22 mouse cellular contexts compared by ENCODE assay signal in the genomic region with DNA sequence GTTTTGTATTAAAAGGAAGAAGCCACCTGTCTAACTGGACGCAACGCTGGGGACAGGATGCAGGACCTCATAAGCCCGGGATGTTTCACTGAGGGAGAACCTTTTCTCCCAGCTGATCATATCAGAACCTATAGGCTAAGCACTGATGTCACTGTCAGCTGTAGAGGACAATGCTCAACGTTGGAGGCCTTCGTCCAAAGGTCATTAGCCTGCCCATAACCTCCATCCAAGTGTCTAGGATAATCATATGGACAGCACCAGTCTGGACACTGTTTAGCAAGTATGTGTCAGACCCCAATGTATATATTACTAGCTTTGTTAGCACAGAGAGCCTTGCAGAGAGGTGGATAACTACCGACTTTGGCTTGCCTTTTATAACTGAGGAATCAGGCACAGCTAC. TPM values are rescaled to one million over a fixed set of nuclear protein-coding genes. Genes with fewer than 3 reads are reported as not detected.
DNase-seq lines count a peak whose midpoint lies in the region; ATAC-seq and TF ChIP-seq lines count a peak whose summit lies in the region.
"Had no signal": no experiment of that assay in that cellular context is flagged by ENCODE, and none has a peak within 500 bp of the region (broad histone marks: within the 10 kb centered on the region; RNA-seq: fewer than 3 reads in every experiment).

No protein-coding gene starts in this region.

- H3K4me2 ChIP-seq in heart, embryonic 15.5 days: no peak overlapping the region
- H3K4me2 ChIP-seq: hindbrain, embryonic 14.5 days; limb, embryonic 13.5 days; liver, embryonic 11.5 days; lung, embryonic 15.5 days; neural tube, embryonic 15.5 days; stomach, embryonic 15.5 days had no signal

- no peak for ATAC-seq in heart, embryonic 15.5 days (replicated peaks; ENCODE audit: insufficient number of reproducible peaks, insufficient read depth, low FRiP score, low read depth)
- 0 out of 2 replicates have a peak, but pooled peaks have one; percentile 14 for ATAC-seq in neutrophil, adult 5-6 weeks (ENCODE audit: extremely low read depth, insufficient number of reproducible peaks, low FRiP score, poor library complexity, severe bottlenecking)
- ATAC-seq: forebrain, embryonic 16.5 days had no signal

- 78% methylated on average over 6 of the region's 6 CpGs for WGBS in heart, embryonic 15.5 days

- no peak overlapping the region for H3K9ac ChIP-seq in heart, embryonic 15.5 days
- H3K9ac ChIP-seq: hindbrain, embryonic 14.5 days; limb, embryonic 13.5 days; lung, embryonic 15.5 days; neural tube, embryonic 15.5 days; stomach, embryonic 15.5 days had no signal

- peak; percentile 72 for DNase-seq in heart, adult 11 months
- DNase-seq in heart, postnatal 10 days: no peak
- DNase-seq in heart, adult 8-10 months (ENCODE audit: low spot score): no peak
- DNase-seq in layer of hippocampus, adult 2 months (ENCODE audit: low spot score in 2 of 2): no peak
- DNase-seq in layer of hippocampus, adult 8-10 months (ENCODE audit: low spot score in 2 of 2): no peak
- DNase-seq: cerebellum, adult 18-20 months; cerebellum, postnatal 10 days; kidney, adult 8-10 months; kidney, postnatal 10 days; midbrain, embryonic 14.5 days; right cerebral cortex, postnatal 25 days had no signal

- intact Hi-C loops in heart, postnatal 10 days (cut with DNase I): no loop called here

- H3K27ac ChIP-seq in heart, embryonic 15.5 days: peak overlapping the region; percentile 8; the same call in 1 of the 2 replicates
- peak overlapping the region; percentile 88 for H3K27ac ChIP-seq in layer of hippocampus, adult 2 months
- H3K27ac ChIP-seq: hindbrain, embryonic 14.5 days; limb, embryonic 13.5 days; lung, embryonic 15.5 days; neural tube, embryonic 15.5 days; stomach, embryonic 15.5 days had no signal

- no peaks in the 10 kb centered on the region for H3K27me3 ChIP-seq in heart, embryonic 15.5 days
- H3K27me3 ChIP-seq: CH12.LX; limb, embryonic 13.5 days; lung, embryonic 15.5 days; neural tube, embryonic 15.5 days; stomach, embryonic 15.5 days had no signal

- TF ChIP-seq CTCF in layer of hippocampus, adult 2 months (conservative IDR thresholded peaks at IDR 0.05): no peak

- no peak overlapping the region for H3K4me3 ChIP-seq in heart, embryonic 15.5 days
- no peak overlapping the region for H3K4me3 ChIP-seq in layer of hippocampus, adult 2 months
- H3K4me3 ChIP-seq: erythroblast, embryonic 14.5 days; limb, embryonic 13.5 days; lung, embryonic 15.5 days; neural tube, embryonic 15.5 days; stomach, embryonic 15.5 days had no signal

- no peaks in the 10 kb centered on the region for H3K9me3 ChIP-seq in heart, embryonic 15.5 days (replicated peaks)
- H3K9me3 ChIP-seq: limb, embryonic 13.5 days; lung, embryonic 15.5 days; neural tube, embryonic 15.5 days; stomach, embryonic 15.5 days had no signal

- no peaks in the 10 kb centered on the region for H3K36me3 ChIP-seq in heart, embryonic 15.5 days
- H3K36me3 ChIP-seq: limb, embryonic 13.5 days; lung, embryonic 15.5 days; neural tube, embryonic 15.5 days; stomach, embryonic 15.5 days had no signal

- peaks cover 53% of the 10 kb centered on the region for H3K4me1 ChIP-seq in heart, embryonic 15.5 days (replicated peaks)
- H3K4me1 ChIP-seq: limb, embryonic 13.5 days; neural tube, embryonic 15.5 days; stomach, embryonic 15.5 days had no signal

RNA-seq across cellular contexts. Expression of a gene that starts 51.8 kb away (rescaled TPM):
- total RNA-seq in heart, postnatal 10 days (2021): 100 to 1,000 TPM; 111 to 145 TPM
- 54.8 and 66.2 TPM in 2 replicates for polyA plus RNA-seq in heart, embryonic 15.5 days (2015; fragmentation: Nextera tagmentation; extraction: Ambion mirVana)
- 10 to 100 TPM; 63.7 to 93.6 (median 79.1) TPM for total RNA-seq in heart, adult 8-10 months (2022)
- 10 to 100 TPM; 71.8 to 75.3 TPM for total RNA-seq in layer of hippocampus, adult 2 months (2021)
- total RNA-seq in layer of hippocampus, adult 8-10 months (2022): 10 to 100 TPM; 66.7 to 76.9 (median 76.1) TPM
- total RNA-seq in neutrophil, adult 5-6 weeks (2017): 2.8 and 3.6 TPM in 2 replicates
- total RNA-seq: CH12.LX had no signal
- polyA plus RNA-seq: erythroblast, embryonic 14.5 days had no signal

Comparison
In these comparisons a context has a peak if more than half of its experiments do, and no peak if none do; other contexts are left out.
1. RNA of a gene that starts 51.8 kb away (total RNA-seq): 111 to 145 TPM in heart, postnatal 10 days, 63.7 to 93.6 TPM in heart, adult 8-10 months, 66.7 to 76.9 TPM in layer of hippocampus, adult 8-10 months and 71.8 to 75.3 TPM in layer of hippocampus, adult 2 months; 2.8 to 3.6 TPM in neutrophil, adult 5-6 weeks; every median in the first group is over 10 times any median in the second.